Mouse (Mus musculus): ENCODE data around the gene Mef2c. TPM values are rescaled to one million over a fixed set of nuclear protein-coding genes. Genes with fewer than 3 reads are reported as not detected.

The Mef2c gene
- total and polyA plus RNA-seq, 3 experiments, result 99.9 to 159 (median 107) TPM

GRCm38 (mm10) chr13:83571973-83572447 is 68.2 kb downstream of the Mef2c start:
- Histone ChIP-seq H3K27me3 (replicated peaks) (no peaks in the 10 kb centered on the region), H3K4me3 (replicated peaks in 1 of 3; ENCODE audit: low read depth in 2 of 3, low read length in 2 of 3, poor library complexity in 1 of 3) (no peak overlapping the region), H3K36me3 (replicated peaks in 1 of 2; ENCODE audit: control insufficient read depth in 1 of 2, insufficient read depth in 1 of 2, low read length in 1 of 2) (peaks cover 3 to 13% of the 10 kb centered on the region in 2 experiments), H3K4me1 (ENCODE audit: control insufficient read depth in 1 of 2, insufficient read depth in 2 of 2) (peaks cover 5 to 60% of the 10 kb centered on the region in 2 experiments; a peak in 3 of 4 replicates), H3K9me3 (replicated peaks; ENCODE audit: low read length) (no peaks in the 10 kb centered on the region), H3K9ac (ENCODE audit: insufficient read depth, low read depth) (peak overlapping the region; percentile 89), H3K4me2 (ENCODE audit: insufficient read depth, low read depth, poor library complexity, severe bottlenecking) (peak overlapping the region; percentile 89), H3K79me2 (replicated peaks; ENCODE audit: control insufficient read depth, extremely low read depth, insufficient read depth, poor library complexity, severe bottlenecking) (peaks cover 59% of the 10 kb centered on the region), H3K27ac (ENCODE audit: insufficient read depth, low read depth) (peak overlapping the region; percentile 71)
- TF ChIP-seq JUND (conservative IDR thresholded peaks at IDR 0.05; ENCODE audit: low read depth, low read length), result no peak; the same call in 1 of the 2 replicates
- TF ChIP-seq BHLHE40 (IDR thresholded peaks at IDR 0.05; ENCODE audit: low read depth, low read length), result peak; percentile 90
- no peak for TF ChIP-seq KAT2A (IDR thresholded peaks at IDR 0.05; ENCODE audit: insufficient replicate concordance, low read length)
- peak; percentile 93 for TF ChIP-seq MEF2A (IDR thresholded peaks at IDR 0.05; ENCODE audit: borderline replicate concordance, low read depth, low read length)
- no peak for TF ChIP-seq USF2 (conservative IDR thresholded peaks at IDR 0.05; ENCODE audit: low read depth, low read length)
- TF ChIP-seq SIN3A (IDR thresholded peaks at IDR 0.05; ENCODE audit: low read length), result peak; percentile 81
- peak; percentile 48; the same call in 1 of the 2 replicates for TF ChIP-seq MXI1 (IDR thresholded peaks at IDR 0.05; ENCODE audit: low read depth, low read length)
- TF ChIP-seq GABPA (IDR thresholded peaks at IDR 0.05; ENCODE audit: insufficient replicate concordance, low read depth, low read length), result no peak
- peak; percentile 90 for TF ChIP-seq TBP (conservative IDR thresholded peaks at IDR 0.05; ENCODE audit: low read depth, low read length)
- TF ChIP-seq CHD2 (IDR thresholded peaks at IDR 0.05; ENCODE audit: low read length), result peak; percentile 76
- TF ChIP-seq CTCF (conservative IDR thresholded peaks at IDR 0.05 in 1 of 2, IDR thresholded peaks at IDR 0.05 in 1 of 2; ENCODE audit: low read depth in 2 of 2, low read length in 2 of 2), result no peak
- peak; percentile 97 for TF ChIP-seq EP300 (IDR thresholded peaks at IDR 0.05; ENCODE audit: low read length)
- peak; percentile 9 for TF ChIP-seq RAD21 (IDR thresholded peaks at IDR 0.05; ENCODE audit: low read depth, low read length)
- TF ChIP-seq CHD1 (IDR thresholded peaks at IDR 0.05; ENCODE audit: low read depth, low read length), result peak; percentile 93; the same call in 1 of the 2 replicates
- TF ChIP-seq ZC3H11A (IDR thresholded peaks at IDR 0.05; ENCODE audit: low read depth, low read length), result no peak
- peak; percentile 85 for TF ChIP-seq ZMIZ1 (IDR thresholded peaks at IDR 0.05; ENCODE audit: low read depth, low read length)
- peak; percentile 46 for TF ChIP-seq HCFC1 (IDR thresholded peaks at IDR 0.05; ENCODE audit: low read depth, low read length)
- TF ChIP-seq POLR2A (IDR thresholded peaks at IDR 0.05; ENCODE audit: low read depth, low read length), result peak; percentile 53
- peak; percentile 90 for TF ChIP-seq RCOR1 (conservative IDR thresholded peaks at IDR 0.05; ENCODE audit: low read depth, low read length)
- TF ChIP-seq UBTF (IDR thresholded peaks at IDR 0.05; ENCODE audit: low read depth, low read length), result peak; percentile 74; the same call in 1 of the 2 replicates
- peak; percentile 73 for TF ChIP-seq MAZ (IDR thresholded peaks at IDR 0.05; ENCODE audit: low read depth, low read length)
- no peak for TF ChIP-seq USF1 (IDR thresholded peaks at IDR 0.05; ENCODE audit: low read depth, low read length)
- TF ChIP-seq JUN (IDR thresholded peaks at IDR 0.05; ENCODE audit: insufficient read depth, low read depth, low read length), result peak; percentile 89
- peak; percentile 73 for TF ChIP-seq ELF1 (IDR thresholded peaks at IDR 0.05; ENCODE audit: low read depth, low read length)
- TF ChIP-seq NELFE (IDR thresholded peaks at IDR 0.05; ENCODE audit: low read depth, low read length), result peak; percentile 63
- TF ChIP-seq TCF12 (IDR thresholded peaks at IDR 0.05; ENCODE audit: low read depth, low read length), result peak; percentile 97
- no peak for TF ChIP-seq PAX5 (IDR thresholded peaks at IDR 0.05; ENCODE audit: low read length)
- TF ChIP-seq ETS1 (conservative IDR thresholded peaks at IDR 0.05; ENCODE audit: low read depth, low read length), result peak; percentile 91
- TF ChIP-seq MYC (IDR thresholded peaks at IDR 0.05; ENCODE audit: low read depth, low read length), result peak; percentile 71; the same call in 1 of the 2 replicates
- no peak for TF ChIP-seq MAFK (IDR thresholded peaks at IDR 0.05; ENCODE audit: insufficient replicate concordance, low read length)
- peak; percentile 66; the same call in 1 of the 2 replicates for TF ChIP-seq MAX (IDR thresholded peaks at IDR 0.05; ENCODE audit: low read length)
- TF ChIP-seq ZKSCAN1 (IDR thresholded peaks at IDR 0.05; ENCODE audit: borderline replicate concordance, low read depth, low read length), result no peak
- TF ChIP-seq NRF1 (IDR thresholded peaks at IDR 0.05; ENCODE audit: low read depth, low read length), result no peak
- no peak; the same call in 1 of the 2 replicates for TF ChIP-seq E2F4 (IDR thresholded peaks at IDR 0.05; ENCODE audit: insufficient replicate concordance, low read depth, low read length)
- TF ChIP-seq ZNF384 (IDR thresholded peaks at IDR 0.05; ENCODE audit: low read depth, low read length), result peak; percentile 35; the same call in 1 of the 2 replicates
- peak; percentile 29; the same call in 1 of the 2 replicates for TF ChIP-seq SMC3 (IDR thresholded peaks at IDR 0.05; ENCODE audit: low read depth, low read length)
- TF ChIP-seq POLR2AphosphoS2 (IDR thresholded peaks at IDR 0.05; ENCODE audit: low read depth, low read length), result peak; percentile 75; the same call in 1 of the 2 replicates
- peak; percentile 97 for TF ChIP-seq IRF4 (IDR thresholded peaks at IDR 0.05; ENCODE audit: low read depth, low read length)
- dilution Hi-C loops (cut with MboI; ENCODE audit: extremely low pct_ligation_motif_present, extremely low pct_unique_long_range_greater_than_20kb, low sequenced_read_pairs) (no loop called here), in situ Hi-C loops (cut with MboI; ENCODE audit: low pct_ligation_motif_present, low pct_unique_long_range_greater_than_20kb, low sequenced_read_pairs) (no loop called here)
- DNase-seq (ENCODE audit: extremely low read depth), result peak; percentile 98

Data from CH12.LX (cell line).